Mouse (Mus musculus) gastrocnemius, adult 2 months (tissue): ENCODE measurements at regions not wholly inside any gene's neighbourhood (a gene's known extent, or its start where the extent isn't known, plus 50 kb on each side); places are given as distances from the start of the nearest gene placed in this dataset.

ENCODE experiments used
- DNase-seq: peaks from one replicate; pipeline ENCODE4 v3.0.0; 2022
- H3K27ac ChIP-seq: fragments of 200-600 bp; 2 replicates; pipeline ENCODE4 v1.8.1; 2022; ENCODE audit warnings: mild to moderate bottlenecking
- H3K4me3 ChIP-seq: fragments of 200-600 bp; 2 replicates; pipeline ENCODE4 v1.8.1; 2022; ENCODE audit warnings: mild to moderate bottlenecking, moderate library complexity
- CTCF ChIP-seq: fragments of 200-600 bp; IDR thresholded peaks from 2 replicates; pipeline ENCODE4 v1.8.1; 2022; ENCODE audit warnings: antibody characterized with exemption, mild to moderate bottlenecking, moderate library complexity
- intact Hi-C: fragments of 180-260 bp; cut with DNase I; formaldehyde crosslinking; loops from one replicate; pipeline ENCODE4 v1.15.1; 2025

- TF ChIP-seq CTCF = peak; percentile 93
- intact Hi-C loops = loop anchor here (10.0 kb wide), 1 partner anchor 1345 kb away; no protein-coding TSS in a partner anchor
- DNase-seq = no peak
- Histone ChIP-seq H3K27ac (no peak overlapping the region), H3K4me3 (no peak overlapping the region)
Measured at GRCm38 (mm10) chr3:20590143-20590542, 223.2 kb upstream of the Agtr1b start.

DNA sequence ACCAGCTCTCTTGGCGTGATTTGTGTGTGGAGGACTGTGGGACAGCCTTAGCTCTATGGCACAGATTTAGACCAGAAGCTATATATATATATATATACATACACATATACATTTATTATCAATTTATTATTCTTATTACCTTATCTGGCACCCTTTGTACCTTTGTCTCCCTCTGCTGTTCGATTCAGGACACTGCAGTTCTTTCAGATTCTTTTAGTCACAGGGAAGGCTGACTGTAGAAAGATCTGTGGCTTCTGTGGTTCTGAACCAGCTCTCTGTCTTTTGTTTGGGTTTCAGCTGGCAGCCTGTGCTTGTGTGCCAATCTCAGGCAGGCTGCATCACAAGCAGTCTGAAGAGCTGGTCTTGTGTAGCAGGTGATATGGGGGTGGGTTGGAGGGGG is 184.6 kb upstream of the Agtr1b start:
- no peak overlapping the region for H3K4me3 ChIP-seq
- intact Hi-C loops = no loop called here
- H3K27ac ChIP-seq = no peak overlapping the region
- TF ChIP-seq CTCF = peak; percentile 36
- no peak for DNase-seq

- Histone ChIP-seq H3K4me3 (no peak overlapping the region), H3K27ac (no peak overlapping the region)
- intact Hi-C loops = no loop called here
- TF ChIP-seq CTCF = no peak
- DNase-seq = no peak
Measured at GRCm38 (mm10) chr3:20543991-20544390, 177.0 kb upstream of the Agtr1b start.

GRCm38 (mm10) chr3:20538492-20539004 is 171.6 kb upstream of the Agtr1b start:
- Histone ChIP-seq H3K27ac (no peak overlapping the region), H3K4me3 (no peak overlapping the region)
- no peak for DNase-seq
- intact Hi-C loops = no loop called here
- no peak for TF ChIP-seq CTCF

DNA sequence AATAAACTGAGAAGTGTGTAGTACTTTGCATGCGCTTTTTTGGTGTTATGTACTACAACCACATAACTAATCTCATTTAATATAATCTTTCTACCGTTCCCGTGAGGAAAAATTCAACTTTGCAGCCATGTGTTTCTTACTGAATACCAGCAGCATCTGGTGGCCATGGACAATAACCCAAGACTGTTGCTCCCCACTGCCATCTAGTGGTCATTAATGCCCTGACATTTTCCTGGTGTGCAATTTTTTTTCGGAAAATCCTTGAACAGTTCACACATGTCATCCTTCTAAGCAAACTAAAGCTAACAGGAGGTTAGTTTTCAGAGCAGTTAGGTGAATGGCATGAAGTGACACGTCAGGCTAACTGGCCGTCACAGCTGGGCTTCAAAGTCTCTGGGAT is 153.8 kb upstream of the Agtr1b start:
- no peak for DNase-seq
- Histone ChIP-seq H3K4me3 (no peak overlapping the region), H3K27ac (no peak overlapping the region)
- TF ChIP-seq CTCF = peak; percentile 74
- intact Hi-C loops = no loop called here

- H3K27ac ChIP-seq = no peak overlapping the region
- no peak overlapping the region for H3K4me3 ChIP-seq
- peak; percentile 75 for DNase-seq
- peak; percentile 73 for TF ChIP-seq CTCF
- intact Hi-C loops = loop anchor here (10.0 kb wide), 1 partner anchor 254 kb away; no protein-coding TSS in a partner anchor
Measured at GRCm38 (mm10) chr3:20509192-20509591, 142.2 kb upstream of the Agtr1b start.

GRCm38 (mm10) chr3:20505546-20505945 is 138.6 kb upstream of the Agtr1b start:
- Histone ChIP-seq H3K4me3 (no peak overlapping the region), H3K27ac (no peak overlapping the region)
- TF ChIP-seq CTCF = peak; percentile 6; the same call in 1 of the 2 replicates
- DNase-seq = no peak
- intact Hi-C loops = loop anchor here (10.0 kb wide), 1 partner anchor 251 kb away; no protein-coding TSS in a partner anchor
